Mouse (Mus musculus) cerebellum, adult 2 months (tissue): ENCODE measurements at regions not wholly inside any gene's neighbourhood (a gene's known extent, or its start where the extent isn't known, plus 50 kb on each side); places are given as distances from the start of the nearest gene placed in this dataset.

Experiments used
- DNase-seq, 2 experiments: peaks; one replicate each; pipeline ENCODE4 v3.0.0; 2021
- H3K27ac ChIP-seq: fragments of 200-500 bp; 2 replicates; pipeline ENCODE4 v1.5.1; 2012; ENCODE audit warnings: low read length, control low read depth, inconsistent platforms; ENCODE audit not compliant: insufficient read depth
- H3K27me3 ChIP-seq: fragments of 200-500 bp; 2 replicates; pipeline ENCODE4 v1.6.1; 2012; ENCODE audit warnings: inconsistent platforms, mild to moderate bottlenecking, low read length, moderate library complexity; ENCODE audit not compliant: control insufficient read depth, insufficient read depth
- H3K4me1 ChIP-seq: fragments of 200-500 bp; 2 replicates; pipeline ENCODE4 v1.6.1; 2011; ENCODE audit warnings: low read length; ENCODE audit not compliant: control insufficient read depth, insufficient read depth
- H3K4me3 ChIP-seq: fragments of 200-500 bp; replicated peaks from 2 replicates; pipeline ENCODE3; 2011; ENCODE audit warnings: mild to moderate bottlenecking, low read depth, low read length, control low read depth; ENCODE audit not compliant: insufficient read depth
- CTCF ChIP-seq: fragments of 200-500 bp; IDR thresholded peaks from 2 replicates; pipeline ENCODE4 v1.5.1; 2011; ENCODE audit warnings: low read depth, mild to moderate bottlenecking, control low read depth, low read length, moderate library complexity, borderline replicate concordance; ENCODE audit not compliant: insufficient read depth
- POLR2A ChIP-seq: fragments of 200-500 bp; IDR thresholded peaks from 2 replicates; pipeline ENCODE4 v1.6.1; 2011; ENCODE audit warnings: low read length, control low read depth, borderline replicate concordance; ENCODE audit not compliant: insufficient read depth
- WGBS: fragments of 180-500 bp; shearing (Covaris S2); methylation state at CpG from one replicate; pipeline ENCODE4 v1.1.7; 2018; 5-methylcytosine and 5-hydroxymethylcytosine counted together

- WGBS = 84% methylated on average over 1 of the region's 1 CpGs
- no peak for DNase-seq
- Histone ChIP-seq H3K27ac (no peak overlapping the region), H3K27me3 (no peaks in the 10 kb centered on the region), H3K4me1 (no peaks in the 10 kb centered on the region), H3K4me3 (no peak overlapping the region)
- no peak for TF ChIP-seq POLR2A
- no peak for TF ChIP-seq CTCF
These were observed 112.5 kb upstream of the Rnf32 start for GRCm38 (mm10) chr5:29083288-29083687.

DNA sequence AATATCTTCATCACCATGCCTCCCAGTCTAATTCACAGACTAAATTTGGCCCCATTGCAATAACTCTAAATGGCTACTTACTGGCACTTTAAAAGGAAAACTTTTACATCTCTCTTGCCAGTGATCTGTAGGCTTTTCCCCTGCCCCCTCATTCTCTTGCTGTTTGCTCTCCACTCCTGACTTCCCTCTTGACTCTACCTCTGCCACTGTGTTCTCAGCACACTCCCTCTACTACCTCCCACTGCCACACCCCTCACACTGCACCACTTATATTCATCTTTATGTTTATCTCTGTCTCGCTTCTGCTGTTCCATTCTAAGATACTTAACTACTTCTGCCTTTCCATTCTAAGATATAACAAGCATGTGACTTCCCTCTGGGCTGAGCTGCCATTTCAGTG lies 141.4 kb upstream of the Rnf32 start:
- WGBS = 86% methylated on average over 1 of the region's 1 CpGs
- no peak overlapping the region for H3K4me3 ChIP-seq
- no peak for DNase-seq
- no peak for TF ChIP-seq POLR2A
- TF ChIP-seq CTCF = no peak
- no peaks in the 10 kb centered on the region for H3K4me1 ChIP-seq
- H3K27me3 ChIP-seq = no peaks in the 10 kb centered on the region
- no peak overlapping the region for H3K27ac ChIP-seq

GRCm38 (mm10) chr5:29036636-29037035 lies 159.2 kb upstream of the Rnf32 start:
- TF ChIP-seq CTCF = peak; percentile 24; the same call in 1 of the 2 replicates
- TF ChIP-seq POLR2A = no peak
- H3K27me3 ChIP-seq = no peaks in the 10 kb centered on the region
- H3K27ac ChIP-seq = no peak overlapping the region
- H3K4me3 ChIP-seq = no peak overlapping the region
- 75% methylated on average over 20 of the region's 20 CpGs for WGBS
- peak; percentile 6 to 14 for DNase-seq
- no peaks in the 10 kb centered on the region for H3K4me1 ChIP-seq

DNA sequence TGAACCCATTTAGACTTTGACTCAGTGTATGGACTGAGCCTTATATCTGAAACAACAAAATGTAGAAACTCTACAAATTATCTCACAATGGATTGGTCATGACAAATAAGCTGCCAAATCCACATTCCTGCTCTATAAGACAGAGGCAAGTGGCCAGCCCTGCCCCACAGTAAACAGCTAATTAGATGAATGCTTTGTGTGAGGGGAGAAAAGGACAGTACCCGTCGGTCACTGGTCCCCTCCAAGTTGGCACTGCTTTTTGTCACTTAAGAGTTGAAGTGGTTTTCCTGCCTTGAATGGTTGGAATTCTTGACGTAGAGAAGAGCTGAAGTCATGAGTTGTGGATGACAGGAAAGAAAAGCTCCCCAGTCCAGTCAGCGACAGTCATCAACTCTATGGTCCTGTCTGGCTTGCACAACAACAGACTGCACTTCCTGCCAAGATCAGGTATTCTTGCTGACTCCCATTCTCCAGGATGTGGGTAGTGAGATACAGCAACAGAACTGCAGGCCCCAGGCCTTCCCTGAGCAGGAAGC lies 162.3 kb upstream of the Rnf32 start:
- 59% methylated on average over 4 of the region's 4 CpGs for WGBS
- H3K4me3 ChIP-seq = no peak overlapping the region

GRCm38 (mm10) chr5:29030525-29030924 lies 165.3 kb upstream of the Rnf32 start:
- H3K4me1 ChIP-seq = no peaks in the 10 kb centered on the region
- no peaks in the 10 kb centered on the region for H3K27me3 ChIP-seq
- no peak overlapping the region for H3K27ac ChIP-seq
- WGBS = 82% methylated on average over 5 of the region's 5 CpGs
- DNase-seq = no peak
- TF ChIP-seq POLR2A (no peak), CTCF (no peak)
- no peak overlapping the region for H3K4me3 ChIP-seq

More for the DNA sequence above, 162.3 kb upstream of the Rnf32 start:
- no peaks in the 10 kb centered on the region for H3K4me1 ChIP-seq
- no peak for TF ChIP-seq CTCF
- TF ChIP-seq POLR2A = no peak
- no peaks in the 10 kb centered on the region for H3K27me3 ChIP-seq
- no peak for DNase-seq
- H3K27ac ChIP-seq = no peak overlapping the region

- Histone ChIP-seq H3K4me1 (no peaks in the 10 kb centered on the region), H3K27me3 (no peaks in the 10 kb centered on the region), H3K4me3 (no peak overlapping the region), H3K27ac (no peak overlapping the region)
- no peak for DNase-seq
- 87% methylated on average over 5 of the region's 5 CpGs for WGBS
- TF ChIP-seq POLR2A = no peak
- TF ChIP-seq CTCF = no peak
These were observed 165.8 kb upstream of the Rnf32 start for GRCm38 (mm10) chr5:29029957-29030356.

GRCm38 (mm10) chr5:29025045-29025444 lies 170.7 kb upstream of the Rnf32 start:
- no peak overlapping the region for H3K27ac ChIP-seq
- no peaks in the 10 kb centered on the region for H3K4me1 ChIP-seq

DNA sequence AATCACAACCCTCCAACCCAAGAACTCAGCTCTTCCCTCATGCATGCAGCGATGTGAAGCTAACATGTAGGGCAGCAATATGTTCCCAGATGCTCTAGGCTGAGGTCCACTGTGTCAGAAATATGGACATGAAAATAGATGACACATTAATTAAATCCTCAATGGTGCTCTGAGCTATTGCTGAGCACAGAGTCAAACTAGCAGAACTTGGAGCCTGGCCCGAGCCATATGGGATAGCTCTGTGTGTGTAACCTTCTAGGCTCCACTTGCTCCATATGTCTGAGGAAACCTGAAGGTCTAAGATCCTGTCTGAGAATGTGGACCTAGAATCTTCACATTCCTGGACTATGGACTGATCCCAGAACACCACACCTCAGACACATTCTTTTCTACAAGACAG lies 203.0 kb upstream of the Rnf32 start:
- WGBS = 43% methylated on average over 2 of the region's 2 CpGs
- no peak overlapping the region for H3K27ac ChIP-seq
- TF ChIP-seq CTCF = no peak
- TF ChIP-seq POLR2A = no peak

More at GRCm38 (mm10) chr5:29025045-29025444, 170.7 kb upstream of the Rnf32 start:
- DNase-seq = no peak
- TF ChIP-seq CTCF = no peak
- H3K4me3 ChIP-seq = no peak overlapping the region
- no peaks in the 10 kb centered on the region for H3K27me3 ChIP-seq

More for the DNA sequence above, 203.0 kb upstream of the Rnf32 start:
- Histone ChIP-seq H3K4me1 (no peaks in the 10 kb centered on the region; the same call in 1 of the 2 replicates), H3K27me3 (no peaks in the 10 kb centered on the region), H3K4me3 (no peak overlapping the region)
- DNase-seq = peak; percentile 13 to 29
